Mouse (Mus musculus) midbrain, embryonic 12.5 days (tissue): ENCODE results near the gene Hist1h2bm. TPM values are rescaled to one million over a fixed set of nuclear protein-coding genes. Genes with fewer than 3 reads are reported as not detected.
A peak's percentile ranks its signal among the peaks of the same experiment; 100 is the strongest.
"Not testable (repeated sequence)": the region's sequence is repeated elsewhere in the genome, so short reads cannot be mapped to it uniquely, and the experiment has no call there.

Experiments
- ATAC-seq: fragments of 200-750 bp; cut with Nextera tagmentation; 2 replicates; pipeline ENCODE4 v1.8.0; 2017; ENCODE audit warnings: low read depth, moderate TSS enrichment, moderate library complexity; ENCODE audit not compliant: low FRiP score
- H3K27ac ChIP-seq: fragments of 300-500 bp; sonication (generic); replicated peaks from 2 replicates; pipeline ENCODE4 v1.5.1; 2016; ENCODE audit warnings: mild to moderate bottlenecking
- H3K27me3 ChIP-seq: fragments of 300-500 bp; sonication (generic); 2 replicates; pipeline ENCODE4 v1.6.1; 2016; ENCODE audit warnings: mild to moderate bottlenecking
- H3K36me3 ChIP-seq: fragments of 300-500 bp; sonication (generic); 2 replicates; pipeline ENCODE4 v1.6.1; 2016
- H3K4me1 ChIP-seq: fragments of 300-500 bp; sonication (generic); 2 replicates; pipeline ENCODE4 v1.6.1; 2016
- H3K4me2 ChIP-seq: fragments of 300-500 bp; sonication (generic); replicated peaks from 2 replicates; pipeline ENCODE4 v1.6.1; 2016; ENCODE audit warnings: mild to moderate bottlenecking, moderate library complexity
- H3K4me3 ChIP-seq: fragments of 300-500 bp; sonication (generic); 2 replicates; pipeline ENCODE4 v1.5.1; 2016; ENCODE audit warnings: mild to moderate bottlenecking
- H3K9ac ChIP-seq: fragments of 300-500 bp; sonication (generic); replicated peaks from 2 replicates; pipeline ENCODE4 v1.6.1; 2016; ENCODE audit warnings: mild to moderate bottlenecking, moderate library complexity
- H3K9me3 ChIP-seq: fragments of 300-500 bp; sonication (generic); 2 replicates; pipeline ENCODE4 v1.6.1; 2016; ENCODE audit warnings: mild to moderate bottlenecking
- WGBS: fragments of 180-500 bp; shearing (Covaris S2); methylation state at CpG from one replicate; pipeline ENCODE4 v1.1.7; 2016; 5-methylcytosine and 5-hydroxymethylcytosine counted together
- polyA plus RNA-seq: library from polyadenylated mRNA; unstranded; fragments of >200 nt; fragmentation: Nextera tagmentation; extraction: Ambion mirVana; gene quantifications from 2 replicates; pipeline ENCODE4 v1.2.1, GENCODE M21; 2016

The Hist1h2bm gene
- polyA plus RNA-seq, 1 experiment from 2014 or later: 5.8 TPM

DNA sequence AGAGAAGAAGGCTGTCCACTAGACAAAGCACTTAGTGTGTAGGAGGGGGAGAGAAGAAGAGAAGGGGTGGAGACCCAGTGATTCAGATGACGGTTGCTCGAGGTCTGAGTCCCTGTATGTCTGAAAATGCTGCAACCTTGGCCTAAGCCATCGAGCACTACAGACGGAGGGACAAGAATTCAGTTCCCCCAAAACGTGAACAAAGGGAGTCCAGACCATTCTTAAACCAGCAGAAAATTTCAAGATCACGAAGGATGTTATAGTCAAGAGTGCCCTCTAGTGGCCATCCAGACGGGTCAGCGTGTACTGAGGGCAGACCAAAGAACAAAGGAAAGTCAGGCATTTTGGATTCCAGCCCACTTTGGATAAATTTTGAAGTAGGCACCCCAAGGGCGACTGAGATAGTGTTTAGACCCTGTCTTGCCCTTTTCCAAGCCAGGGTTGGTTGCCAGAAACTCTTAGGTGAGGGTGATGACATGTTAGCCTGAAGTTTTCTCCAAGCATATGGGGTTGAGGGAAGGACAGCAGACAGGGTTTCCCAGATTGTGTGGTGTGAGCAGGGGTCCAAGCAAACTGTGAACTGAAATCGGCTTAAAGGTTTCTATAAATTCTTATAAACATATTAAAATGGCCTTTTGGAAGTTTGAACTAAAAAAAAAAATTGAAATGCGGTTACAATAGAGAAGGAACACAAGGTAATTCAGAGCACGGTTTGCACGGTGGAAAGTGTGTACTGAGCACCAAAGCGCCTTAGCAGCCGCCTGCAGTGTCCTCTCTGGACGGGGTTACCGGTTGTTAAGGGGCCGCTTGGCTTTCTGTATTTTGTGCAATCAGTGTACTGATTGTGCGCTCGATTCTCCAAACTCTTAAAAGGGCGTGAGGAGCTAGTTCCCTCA is 12.4 kb downstream of the Hist1h2bm start:
- peak; percentile 73 for ATAC-seq
- Histone ChIP-seq H3K36me3 (no peaks in the 10 kb centered on the region), H3K4me2 (peak overlapping the region; percentile 65), H3K27ac (peak overlapping the region; percentile 98), H3K9ac (peak overlapping the region; percentile 69), H3K4me3 (peak overlapping the region; percentile 57), H3K27me3 (no peaks in the 10 kb centered on the region), H3K4me1 (peaks cover 5% of the 10 kb centered on the region; the same call in 1 of the 2 replicates), H3K9me3 (no peaks in the 10 kb centered on the region)
- under 1% methylated on average over 21 of the region's 21 CpGs for WGBS

- ATAC-seq: peak; percentile 91
- peak within 1 kb of the TSS; percentile 65 for H3K4me2 ChIP-seq
- H3K9ac ChIP-seq: peak within 1 kb of the TSS; percentile 69
- peak within 1 kb of the TSS; percentile 57 for H3K4me3 ChIP-seq
- under 1% methylated on average over 43 of the region's 56 CpGs for WGBS
- peak within 1 kb of the TSS; percentile 98 for H3K27ac ChIP-seq
- H3K4me1 ChIP-seq, H3K9me3 ChIP-seq, H3K36me3 ChIP-seq, H3K27me3 ChIP-seq: not testable (repeated sequence)
These were observed 13.3 kb downstream of the Hist1h2bm start, which contains the start of gene Hist1h4j for GRCm38 (mm10) chr13:21734906-21735767. TSS of gene Hist1h4j (plus strand) at chr13:21735064.

- no peak overlapping the region for H3K4me3 ChIP-seq
- H3K4me2 ChIP-seq: no peak overlapping the region
- no peaks in the 10 kb centered on the region for H3K9me3 ChIP-seq
- no peaks in the 10 kb centered on the region for H3K27me3 ChIP-seq
- ATAC-seq: no peak
- no peak overlapping the region for H3K27ac ChIP-seq
- peaks cover 16% of the 10 kb centered on the region for H3K4me1 ChIP-seq
- 96% methylated on average over 1 of the region's 1 CpGs for WGBS
- no peaks in the 10 kb centered on the region for H3K36me3 ChIP-seq
- no peak overlapping the region for H3K9ac ChIP-seq
These were observed 23.2 kb downstream of the Hist1h2bm start for GRCm38 (mm10) chr13:21745006-21745405.

GRCm38 (mm10) chr13:21749387-21750158 is 27.7 kb downstream of the Hist1h2bm start:
- Histone ChIP-seq H3K4me1 (peaks cover 26% of the 10 kb centered on the region), H3K9me3 (no peaks in the 10 kb centered on the region), H3K4me2 (peak overlapping the region; percentile 86), H3K4me3 (peak overlapping the region; percentile 56), H3K27ac (peak overlapping the region; percentile 94), H3K9ac (peak overlapping the region; percentile 71), H3K27me3 (no peaks in the 10 kb centered on the region), H3K36me3 (no peaks in the 10 kb centered on the region)
- 6% methylated on average over 5 of the region's 5 CpGs for WGBS
- no peak for ATAC-seq

DNA sequence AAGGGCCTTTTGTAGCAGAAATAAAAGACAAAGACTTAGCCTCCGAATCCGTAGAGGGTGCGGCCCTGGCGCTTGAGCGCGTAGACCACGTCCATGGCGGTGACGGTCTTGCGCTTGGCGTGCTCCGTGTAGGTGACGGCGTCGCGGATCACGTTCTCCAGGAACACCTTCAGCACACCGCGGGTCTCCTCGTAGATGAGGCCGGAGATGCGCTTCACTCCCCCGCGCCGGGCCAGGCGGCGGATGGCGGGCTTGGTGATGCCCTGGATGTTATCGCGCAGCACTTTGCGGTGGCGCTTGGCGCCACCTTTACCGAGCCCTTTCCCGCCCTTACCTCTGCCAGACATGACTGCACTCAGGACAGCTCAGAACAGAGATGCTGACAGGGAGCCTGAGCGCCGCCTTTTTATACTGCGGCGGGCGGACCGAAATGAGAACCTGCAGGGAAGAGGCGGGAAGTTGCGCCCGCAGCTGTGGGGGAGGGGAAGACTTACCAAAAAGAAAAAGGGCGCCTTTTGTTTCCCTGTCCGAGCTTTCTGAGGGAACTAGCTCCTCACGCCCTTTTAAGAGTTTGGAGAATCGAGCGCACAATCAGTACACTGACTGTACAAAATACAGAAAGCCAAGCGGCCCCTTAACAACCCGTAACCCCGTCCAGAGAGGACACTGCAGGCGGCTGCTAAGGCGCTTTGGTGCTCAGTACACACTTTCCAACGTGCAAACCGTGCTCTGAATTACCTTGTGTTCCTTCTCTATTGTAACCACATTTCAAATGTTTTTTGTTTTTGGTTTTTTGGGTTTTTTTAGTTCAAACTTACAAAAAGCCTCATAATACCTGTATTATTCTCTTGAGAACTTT is 28.5 kb downstream of the Hist1h2bm start, which contains the start of gene Hist1h4k:
TSS of gene Hist1h4k (minus strand) at position 347 of the 859 bp plus-strand sequence.
- peak within 1 kb of the TSS; percentile 95 for H3K27ac ChIP-seq
- 0% methylated on average over 50 of the region's 56 CpGs for WGBS
- peak; percentile 85 for ATAC-seq

GRCm38 (mm10) chr13:21751417-21751816 is 29.6 kb downstream of the Hist1h2bm start:
- Histone ChIP-seq H3K27ac (peak overlapping the region; percentile 95; the same call in 1 of the 2 replicates), H3K4me1 (peaks cover 28% of the 10 kb centered on the region), H3K9me3 (no peaks in the 10 kb centered on the region), H3K27me3 (no peaks in the 10 kb centered on the region), H3K36me3 (no peaks in the 10 kb centered on the region), H3K4me3 (no peak overlapping the region), H3K4me2 (no peak overlapping the region), H3K9ac (no peak overlapping the region)
- no peak for ATAC-seq

More for the DNA sequence above, 28.5 kb downstream of the Hist1h2bm start, which contains the start of gene Hist1h4k:
- H3K9ac ChIP-seq: peak within 1 kb of the TSS; percentile 71
- H3K36me3 ChIP-seq, H3K27me3 ChIP-seq, H3K9me3 ChIP-seq: not testable (repeated sequence)
- peak within 1 kb of the TSS; percentile 86 for H3K4me2 ChIP-seq
- peak within 1 kb of the TSS; percentile 56 for H3K4me3 ChIP-seq
- peaks cover 28% of the 10 kb centered on the region for H3K4me1 ChIP-seq

GRCm38 (mm10) chr13:21751827-21752226 is 30.0 kb downstream of the Hist1h2bm start:
- no peak overlapping the region; the same call in 1 of the 2 replicates for H3K4me2 ChIP-seq
- no peaks in the 10 kb centered on the region for H3K9me3 ChIP-seq
- ATAC-seq: no peak
- WGBS: 78% methylated on average over 3 of the region's 3 CpGs
- no peaks in the 10 kb centered on the region for H3K27me3 ChIP-seq
- peaks cover 28% of the 10 kb centered on the region for H3K4me1 ChIP-seq
- H3K9ac ChIP-seq: no peak overlapping the region
- H3K4me3 ChIP-seq: no peak overlapping the region
- no peaks in the 10 kb centered on the region for H3K36me3 ChIP-seq
- H3K27ac ChIP-seq: peak overlapping the region; percentile 95

GRCm38 (mm10) chr13:21752356-21752755 is 30.5 kb downstream of the Hist1h2bm start:
- peak overlapping the region; percentile 71 for H3K4me2 ChIP-seq
- H3K9me3 ChIP-seq: no peaks in the 10 kb centered on the region
- no peaks in the 10 kb centered on the region for H3K27me3 ChIP-seq
- H3K36me3 ChIP-seq: no peaks in the 10 kb centered on the region
- 0 out of 2 replicates have a peak overlapping the region, but pooled peaks have one; percentile 24 for H3K9ac ChIP-seq
- H3K27ac ChIP-seq: peak overlapping the region; percentile 95
- WGBS: 39% methylated on average over 3 of the region's 3 CpGs
- no peak for ATAC-seq
- H3K4me3 ChIP-seq: no peak overlapping the region
- H3K4me1 ChIP-seq: peaks cover 27% of the 10 kb centered on the region

- Histone ChIP-seq H3K9me3 (no peaks in the 10 kb centered on the region), H3K36me3 (no peaks in the 10 kb centered on the region), H3K27ac (peak overlapping the region; percentile 95), H3K4me3 (peak overlapping the region; percentile 47), H3K27me3 (no peaks in the 10 kb centered on the region), H3K4me2 (peak overlapping the region; percentile 71), H3K9ac (peak overlapping the region; percentile 60), H3K4me1 (peaks cover 24% of the 10 kb centered on the region)
- ATAC-seq: no peak
- WGBS: 4% methylated on average over 10 of the region's 10 CpGs
These were observed 31.2 kb downstream of the Hist1h2bm start for GRCm38 (mm10) chr13:21753051-21753523.

- Histone ChIP-seq H3K9ac (peak within 1 kb of the TSS; percentile 60), H3K4me2 (peak within 1 kb of the TSS; percentile 71), H3K4me3 (peak within 1 kb of the TSS; percentile 47), H3K27ac (peak within 1 kb of the TSS; percentile 95), H3K4me1 (peaks cover 21% of the 10 kb centered on the region)
- 0% methylated on average over 44 of the region's 50 CpGs for WGBS
- not testable (repeated sequence) for H3K27me3 ChIP-seq, H3K36me3 ChIP-seq, H3K9me3 ChIP-seq
- ATAC-seq: peak; percentile 93
These were observed 31.9 kb downstream of the Hist1h2bm start, which contains the start of the genes Hist1h2ak and Hist1h2bn for GRCm38 (mm10) chr13:21753524-21754285. TSS of gene Hist1h2ak (minus strand) at chr13:21753827. TSS of gene Hist1h2bn (plus strand) at chr13:21754123.
